Mouse (Mus musculus): ENCODE results near the gene Marc1. TPM values are rescaled to one million over a fixed set of nuclear protein-coding genes. Genes with fewer than 3 reads are reported as not detected.

The Marc1 gene
- polyA plus RNA-seq, 1 experiment from 2014 or later, result 1.6 TPM

DNA sequence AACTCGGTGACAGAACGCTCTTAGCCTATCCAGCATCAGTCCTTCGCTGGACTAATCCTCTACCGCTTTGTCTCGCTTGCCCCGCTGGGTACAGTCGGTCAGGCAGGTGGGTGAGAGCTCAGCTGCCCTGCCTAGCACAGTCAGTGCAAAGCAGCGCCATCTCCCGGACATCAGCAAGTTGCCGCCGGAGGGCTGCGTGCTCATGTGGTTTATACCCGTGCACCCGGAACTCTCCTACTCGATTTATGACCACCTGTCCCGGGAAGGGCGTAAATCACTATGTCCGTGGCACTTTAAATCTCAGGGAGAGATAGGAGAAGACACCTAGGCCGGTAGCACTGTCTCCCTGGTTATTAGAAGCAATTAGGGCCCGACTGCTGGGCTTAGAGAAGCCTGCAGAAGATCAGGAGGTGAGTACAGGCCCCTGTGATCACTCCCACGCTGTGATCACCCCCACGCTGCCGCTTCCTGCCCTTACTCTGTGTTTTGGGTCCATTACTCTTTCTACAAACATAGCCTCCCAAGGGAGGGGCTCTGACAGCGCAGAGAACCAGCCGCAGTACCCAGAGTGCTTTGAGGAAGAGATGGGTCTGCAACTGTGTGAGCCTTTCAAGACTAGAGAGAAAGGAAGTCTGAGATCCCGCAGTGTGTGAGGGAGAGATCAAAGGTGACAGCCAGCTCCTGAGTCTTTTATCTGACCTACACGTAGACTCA lies 17.8 kb downstream of the Marc1 start:
- WGBS, result 10% methylated on average over 27 of the region's 27 CpGs
- Histone ChIP-seq H3K4me1 (replicated peaks; ENCODE audit: control insufficient read depth, insufficient read depth, low read length) (0 out of 2 replicates have a peak, but pooled peaks cover 4% of the 10 kb centered on the region), H3K9me3 (ENCODE audit: control insufficient read depth) (no peaks in the 10 kb centered on the region), H3K9ac (ENCODE audit: low read depth, low read length) (peak overlapping the region; percentile 17; the same call in 1 of the 2 replicates), H3K4me2 (replicated peaks; ENCODE audit: low read depth) (peak overlapping the region; percentile 63), H3K27me3 (replicated peaks; ENCODE audit: control insufficient read depth, insufficient read depth, low read length) (0 out of 2 replicates have a peak, but pooled peaks cover 7% of the 10 kb centered on the region), H3K4me3 (ENCODE audit: low read depth, low read length) (0 out of 2 replicates have a peak overlapping the region, but pooled peaks have one; percentile 11), H3K36me3 (ENCODE audit: control insufficient read depth, insufficient read depth) (no peaks in the 10 kb centered on the region), H3K27ac (ENCODE audit: low read depth, low read length) (peak overlapping the region; percentile 73)
- TF ChIP-seq CTCF (IDR thresholded peaks at IDR 0.05; ENCODE audit: low read depth), result peak; percentile 90
- peak; percentile 91 for ATAC-seq

- TF ChIP-seq CTCF (IDR thresholded peaks at IDR 0.05; ENCODE audit: low read depth), result peak; percentile 91
- Histone ChIP-seq H3K4me3 (ENCODE audit: low read depth, low read length) (no peak overlapping the region), H3K36me3 (ENCODE audit: control insufficient read depth, insufficient read depth) (no peaks in the 10 kb centered on the region), H3K27ac (ENCODE audit: low read depth, low read length) (no peak overlapping the region), H3K9ac (ENCODE audit: low read depth, low read length) (no peak overlapping the region), H3K9me3 (ENCODE audit: control insufficient read depth) (no peaks in the 10 kb centered on the region), H3K27me3 (replicated peaks; ENCODE audit: control insufficient read depth, insufficient read depth, low read length) (0 out of 2 replicates have a peak, but pooled peaks cover 7% of the 10 kb centered on the region), H3K4me2 (replicated peaks; ENCODE audit: low read depth) (no peak overlapping the region), H3K4me1 (replicated peaks; ENCODE audit: control insufficient read depth, insufficient read depth, low read length) (0 out of 2 replicates have a peak, but pooled peaks cover 4% of the 10 kb centered on the region)
- no peak for ATAC-seq
- 11% methylated on average over 2 of the region's 2 CpGs for WGBS
Observed at GRCm38 (mm10) chr1:184791109-184791508, 20.0 kb downstream of the Marc1 start.

- peak; percentile 61 for TF ChIP-seq CTCF (IDR thresholded peaks at IDR 0.05; ENCODE audit: low read depth)
- no peak overlapping the region for H3K27ac ChIP-seq (ENCODE audit: low read depth, low read length)
- H3K4me2 ChIP-seq (replicated peaks; ENCODE audit: low read depth), result no peak overlapping the region
- H3K27me3 ChIP-seq (replicated peaks; ENCODE audit: control insufficient read depth, insufficient read depth, low read length), result 0 out of 2 replicates have a peak, but pooled peaks cover 7% of the 10 kb centered on the region
- H3K4me1 ChIP-seq (replicated peaks; ENCODE audit: control insufficient read depth, insufficient read depth, low read length), result no peaks in the 10 kb centered on the region
- no peak overlapping the region for H3K9ac ChIP-seq (ENCODE audit: low read depth, low read length)
- no peak overlapping the region for H3K4me3 ChIP-seq (ENCODE audit: low read depth, low read length)
- H3K36me3 ChIP-seq (ENCODE audit: control insufficient read depth, insufficient read depth), result no peaks in the 10 kb centered on the region
- no peaks in the 10 kb centered on the region for H3K9me3 ChIP-seq (ENCODE audit: control insufficient read depth)
- no peak for ATAC-seq
- 66% methylated on average over 13 of the region's 13 CpGs for WGBS
Observed at GRCm38 (mm10) chr1:184786376-184787151, 24.5 kb downstream of the Marc1 start.

- Histone ChIP-seq H3K9ac (ENCODE audit: low read depth, low read length) (no peak overlapping the region), H3K9me3 (ENCODE audit: control insufficient read depth) (no peaks in the 10 kb centered on the region), H3K4me1 (replicated peaks; ENCODE audit: control insufficient read depth, insufficient read depth, low read length) (no peaks in the 10 kb centered on the region), H3K27me3 (replicated peaks; ENCODE audit: control insufficient read depth, insufficient read depth, low read length) (no peaks in the 10 kb centered on the region), H3K4me2 (replicated peaks; ENCODE audit: low read depth) (no peak overlapping the region), H3K36me3 (ENCODE audit: control insufficient read depth, insufficient read depth) (no peaks in the 10 kb centered on the region), H3K27ac (ENCODE audit: low read depth, low read length) (no peak overlapping the region), H3K4me3 (ENCODE audit: low read depth, low read length) (no peak overlapping the region)
- no peak for ATAC-seq
- TF ChIP-seq CTCF (IDR thresholded peaks at IDR 0.05; ENCODE audit: low read depth), result no peak
- WGBS, result 76% methylated on average over 4 of the region's 4 CpGs
Observed at GRCm38 (mm10) chr1:184783641-184784040, 27.5 kb downstream of the Marc1 start.

GRCm38 (mm10) chr1:184782161-184782513 lies 29.0 kb downstream of the Marc1 start:
- Histone ChIP-seq H3K4me2 (replicated peaks; ENCODE audit: low read depth) (no peak overlapping the region), H3K27me3 (replicated peaks; ENCODE audit: control insufficient read depth, insufficient read depth, low read length) (no peaks in the 10 kb centered on the region), H3K27ac (ENCODE audit: low read depth, low read length) (no peak overlapping the region), H3K36me3 (ENCODE audit: control insufficient read depth, insufficient read depth) (no peaks in the 10 kb centered on the region), H3K9ac (ENCODE audit: low read depth, low read length) (no peak overlapping the region), H3K4me1 (replicated peaks; ENCODE audit: control insufficient read depth, insufficient read depth, low read length) (no peaks in the 10 kb centered on the region), H3K9me3 (ENCODE audit: control insufficient read depth) (no peaks in the 10 kb centered on the region), H3K4me3 (ENCODE audit: low read depth, low read length) (no peak overlapping the region)
- WGBS, result 32% methylated on average over 14 of the region's 14 CpGs
- no peak for TF ChIP-seq CTCF (IDR thresholded peaks at IDR 0.05; ENCODE audit: low read depth)
- ATAC-seq, result peak; percentile 37; the same call in 1 of the 2 replicates
